Mouse (Mus musculus): ENCODE data around the gene Depp1.
A peak's percentile ranks its signal among the peaks of the same experiment; 100 is the strongest.

Gene Depp1

DNA sequence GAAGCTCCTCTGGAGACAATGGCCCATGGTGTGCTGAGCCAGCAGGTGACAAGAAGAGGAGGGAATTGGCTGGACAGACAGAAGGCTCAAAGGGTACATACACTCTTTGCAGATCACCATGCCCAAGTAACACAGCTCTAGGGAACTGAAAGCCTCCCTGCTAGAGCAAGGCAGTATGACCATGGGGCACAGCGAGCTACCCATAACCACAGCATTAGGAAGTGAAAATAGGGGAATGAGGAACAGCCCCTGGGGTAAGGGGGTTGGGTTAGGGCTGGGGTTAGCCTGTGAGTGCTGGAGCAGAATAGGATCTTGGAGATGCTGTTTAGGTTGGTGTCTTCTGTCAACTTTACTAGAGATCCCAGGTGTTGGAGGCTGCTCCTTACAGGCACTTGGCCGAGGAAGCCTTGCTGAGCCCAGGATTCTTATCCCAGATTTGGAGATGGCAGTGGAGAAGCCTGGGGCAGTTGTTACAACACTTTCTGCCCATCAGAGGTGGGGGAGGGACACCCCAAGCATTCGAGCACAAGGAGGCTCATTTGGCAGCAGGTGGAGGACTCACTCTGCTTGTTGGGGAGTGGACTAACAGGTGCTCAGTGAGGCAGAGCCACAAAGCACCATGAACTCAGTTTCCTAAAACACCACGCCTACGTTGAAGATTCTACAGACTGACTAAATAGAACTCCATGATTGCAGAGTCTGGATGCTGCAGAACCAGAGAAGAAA is 29.3 kb downstream of the Depp1 start:
- DNase-seq (ENCODE audit: low spot score in 2 of 2), result peak in 1 of 2 experiments; percentile 63

DNA sequence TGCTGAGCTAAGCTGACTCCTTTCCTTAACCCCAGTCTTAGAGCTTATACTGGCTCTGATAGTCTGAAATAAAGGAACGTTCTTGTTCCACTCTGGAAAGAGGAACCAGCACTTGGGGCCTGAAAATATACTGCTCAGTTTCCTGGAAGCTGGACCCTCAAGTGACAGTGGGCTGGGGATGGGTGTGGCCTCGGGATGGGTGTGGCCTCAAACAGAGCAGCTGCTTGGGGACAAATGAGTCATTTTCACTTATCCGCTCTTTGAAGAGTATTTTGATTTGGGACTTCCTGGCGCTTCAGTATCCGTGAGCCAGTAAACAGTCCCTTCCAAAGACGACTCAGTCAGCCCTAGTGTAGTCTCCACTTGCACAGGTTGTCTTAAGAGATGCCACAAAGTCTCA is 31.9 kb downstream of the Depp1 start:
- peak; percentile 34 to 67 for DNase-seq (ENCODE audit: low spot score in 2 of 2)

DNA sequence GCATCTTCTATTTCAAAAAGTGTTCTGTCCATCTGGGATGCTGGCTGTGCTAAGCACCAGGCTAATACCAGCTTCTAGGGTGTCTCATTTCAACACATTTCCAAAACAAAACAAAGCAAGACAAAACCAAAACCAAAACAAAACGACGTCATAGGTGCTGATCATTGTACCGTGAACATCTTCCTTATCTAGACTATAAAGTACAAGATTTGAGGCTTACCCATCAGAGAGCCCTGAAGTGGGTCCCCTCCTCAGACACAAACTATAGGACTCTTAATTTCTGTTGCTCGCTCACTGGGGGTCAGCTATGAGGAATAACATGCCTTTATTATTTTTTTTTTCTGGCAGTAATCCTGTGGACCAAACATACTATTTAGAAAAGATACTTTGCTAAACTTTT is 43.2 kb downstream of the Depp1 start:
- DNase-seq (ENCODE audit: low spot score in 2 of 2), result no peak

DNA sequence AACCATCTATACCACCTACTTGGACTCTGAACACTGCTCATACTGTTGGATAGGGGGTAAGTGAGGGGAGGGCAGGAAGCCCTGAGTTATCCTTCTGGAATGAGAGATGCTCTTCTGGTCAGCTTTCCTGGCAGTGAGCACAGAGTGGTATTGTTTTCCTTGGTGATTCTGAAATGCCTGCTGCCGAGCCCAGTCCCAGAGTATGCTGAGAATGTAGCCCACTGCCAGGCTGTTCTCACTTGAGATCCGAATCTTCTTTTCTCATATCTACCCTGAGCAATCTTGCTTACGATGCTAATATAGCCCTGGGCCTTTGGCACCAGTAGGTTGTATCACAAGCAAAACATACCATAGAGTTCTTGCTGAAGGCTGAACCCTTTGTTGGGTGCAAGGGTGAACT is 43.9 kb downstream of the Depp1 start:
- no peak for DNase-seq (ENCODE audit: low spot score in 2 of 2)

DNA sequence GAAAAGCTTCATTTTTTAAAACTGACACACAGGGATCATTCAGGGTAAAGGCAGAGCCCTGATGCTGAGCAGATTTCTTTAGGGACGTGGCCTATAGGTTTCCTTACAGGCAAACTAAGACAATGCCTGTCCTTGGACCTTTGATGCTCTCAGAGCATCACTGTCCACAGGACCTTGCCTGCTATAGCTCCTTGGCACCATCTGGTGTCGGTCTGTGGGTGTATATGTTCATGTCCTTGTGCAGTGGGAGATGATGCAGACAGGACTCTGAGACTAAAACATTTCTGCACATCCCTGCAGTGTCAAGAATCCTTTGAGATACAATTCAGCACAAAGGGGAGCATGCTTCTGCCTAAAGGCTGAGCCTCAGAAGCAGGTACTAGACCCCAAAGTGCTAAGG is 47.0 kb downstream of the Depp1 start:
- peak in 1 of 2 experiments; percentile 10 for DNase-seq (ENCODE audit: low spot score in 2 of 2)

DNA sequence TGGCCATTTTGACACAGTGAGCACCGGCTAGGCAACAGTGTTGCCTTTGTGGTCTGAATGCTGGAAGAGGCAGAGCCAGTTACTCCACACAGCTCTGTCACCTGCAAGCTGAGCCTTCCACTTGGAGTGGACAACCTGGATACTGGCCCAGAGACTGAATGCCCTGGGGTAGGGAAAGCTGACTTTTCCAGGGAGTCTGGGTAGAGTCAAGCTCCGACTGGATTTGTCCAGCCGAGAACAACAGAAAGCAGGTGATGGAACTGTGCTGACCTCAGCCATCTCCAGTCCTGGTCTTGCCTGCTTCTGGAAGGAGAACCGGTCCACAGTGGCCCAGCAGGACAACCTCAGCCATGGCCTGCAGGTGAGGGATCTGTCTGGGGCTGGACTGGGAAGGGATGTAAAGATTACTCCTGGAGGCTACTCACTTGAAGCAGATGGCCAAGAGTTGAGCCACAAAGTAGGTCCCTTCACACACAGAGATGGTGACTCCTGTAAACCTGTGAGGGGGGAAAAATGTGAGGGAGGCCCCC is 47.6 kb downstream of the Depp1 start:
- DNase-seq (ENCODE audit: low spot score in 2 of 2), result no peak

DNA sequence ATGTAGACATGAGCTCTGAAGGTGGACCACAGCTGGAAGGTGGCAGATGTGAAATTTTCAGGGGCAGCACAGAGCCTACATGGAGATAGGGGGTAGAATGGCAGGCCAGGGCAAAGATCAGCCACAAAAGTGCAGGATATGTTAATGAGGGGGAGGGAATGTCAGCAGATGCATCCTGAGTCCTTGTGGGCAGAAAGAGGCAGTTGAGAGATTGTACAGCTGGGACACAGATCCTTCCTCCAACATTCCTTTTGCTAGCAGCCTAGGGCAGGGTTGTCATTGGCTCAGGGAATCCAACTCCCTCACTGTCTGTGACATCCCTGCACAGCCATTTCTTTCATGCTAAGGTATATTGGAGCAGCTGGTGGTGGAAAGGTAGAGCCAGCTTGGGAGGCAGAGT is 50.4 kb downstream of the Depp1 start:
- DNase-seq (ENCODE audit: low spot score in 2 of 2), result no peak

All from natural killer cell, adult 2 months (primary cell).